Mouse (Mus musculus): ENCODE data around the gene Ssr1.

- TF ChIP-seq EP300 (optimal IDR thresholded peaks at IDR 0.05) (no peak), CTCF (IDR thresholded peaks at IDR 0.05; ENCODE audit: low read depth) (no peak)
These were observed 51.1 kb downstream of the Ssr1 start for GRCm38 (mm10) chr13:37942887-37943331.
